Mouse (Mus musculus) liver, embryonic 15.5 days (tissue): ENCODE data around the gene Tex44. TPM values are rescaled to one million over a fixed set of nuclear protein-coding genes. Genes with fewer than 3 reads are reported as not detected.

Experiments used
- ATAC-seq: fragments of 200-750 bp; cut with Nextera tagmentation; 2 replicates; pipeline ENCODE4 v1.8.0; 2017; ENCODE audit warnings: moderate number of reproducible peaks, mild to moderate bottlenecking, moderate library complexity; ENCODE audit not compliant: insufficient read depth
- H3K27ac ChIP-seq: fragments of 300-500 bp; sonication (generic); replicated peaks from 2 replicates; pipeline ENCODE4 v1.5.1; 2015; ENCODE audit warnings: mild to moderate bottlenecking, inconsistent platforms
- H3K27me3 ChIP-seq: fragments of 300-500 bp; sonication (generic); 2 replicates; pipeline ENCODE4 v1.6.1; 2015; ENCODE audit warnings: mild to moderate bottlenecking, inconsistent platforms
- H3K36me3 ChIP-seq: fragments of 300-500 bp; sonication (generic); replicated peaks from 2 replicates; pipeline ENCODE4 v1.6.1; 2015; ENCODE audit warnings: moderate library complexity, mild to moderate bottlenecking, inconsistent platforms
- H3K4me1 ChIP-seq: fragments of 300-500 bp; sonication (generic); replicated peaks from 2 replicates; pipeline ENCODE4 v1.6.1; 2015; ENCODE audit warnings: inconsistent platforms
- H3K4me2 ChIP-seq: fragments of 300-500 bp; sonication (generic); 2 replicates; pipeline ENCODE4 v1.6.1; 2015; ENCODE audit warnings: moderate library complexity, mild to moderate bottlenecking, inconsistent platforms
- H3K4me3 ChIP-seq: fragments of 300-500 bp; sonication (generic); replicated peaks from 2 replicates; pipeline ENCODE4 v1.5.1; 2015; ENCODE audit warnings: mild to moderate bottlenecking, inconsistent platforms
- H3K9ac ChIP-seq: fragments of 300-500 bp; sonication (generic); 2 replicates; pipeline ENCODE4 v1.6.1; 2015; ENCODE audit warnings: moderate library complexity, mild to moderate bottlenecking, inconsistent platforms
- H3K9me3 ChIP-seq: fragments of 300-500 bp; sonication (generic); replicated peaks from 2 replicates; pipeline ENCODE4 v1.6.1; 2016; ENCODE audit warnings: inconsistent platforms
- WGBS: fragments of 180-500 bp; shearing (Covaris S2); methylation state at CpG from one replicate; pipeline ENCODE4 v1.1.7; 2015; ENCODE audit warnings: mixed read lengths; ENCODE audit not compliant: insufficient replicate concordance; 5-methylcytosine and 5-hydroxymethylcytosine counted together
- polyA plus RNA-seq: library from polyadenylated mRNA; unstranded; fragments of >200 nt; fragmentation: Nextera tagmentation; extraction: Ambion mirVana; gene quantifications from 2 replicates; pipeline ENCODE4 v1.2.1, GENCODE M21; 2015

Gene Tex44
- polyA plus RNA-seq, 1 experiment from 2014 or later, result not detected

DNA sequence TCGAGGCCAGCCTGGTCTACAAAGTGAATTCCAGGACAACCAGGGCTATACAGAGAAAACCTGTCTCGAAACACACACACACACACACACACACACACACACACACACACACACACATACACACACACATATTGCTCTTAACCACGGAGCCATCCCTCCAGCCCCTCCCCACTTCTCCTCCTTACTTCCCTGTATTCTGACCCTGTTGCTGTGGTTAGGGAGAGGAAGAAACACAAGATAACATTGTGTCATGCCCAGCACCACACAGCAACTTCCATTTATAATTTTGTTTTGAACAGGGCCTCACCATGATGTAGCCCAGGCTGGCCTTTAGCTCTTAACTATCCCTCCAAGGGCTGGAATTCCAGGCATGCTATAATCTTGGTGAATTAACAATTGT lies 26.8 kb upstream of the Tex44 start:
- Histone ChIP-seq H3K4me3 (no peak overlapping the region), H3K27ac (no peak overlapping the region), H3K4me1 (0 out of 2 replicates have a peak, but pooled peaks cover 5% of the 10 kb centered on the region), H3K27me3 (no peaks in the 10 kb centered on the region), H3K9me3 (no peaks in the 10 kb centered on the region), H3K4me2 (no peak overlapping the region), H3K9ac (no peak overlapping the region), H3K36me3 (no peaks in the 10 kb centered on the region)
- 43% methylated on average over 2 of the region's 3 CpGs for WGBS
- ATAC-seq, result peak; percentile 47; the same call in 1 of the 2 replicates

DNA sequence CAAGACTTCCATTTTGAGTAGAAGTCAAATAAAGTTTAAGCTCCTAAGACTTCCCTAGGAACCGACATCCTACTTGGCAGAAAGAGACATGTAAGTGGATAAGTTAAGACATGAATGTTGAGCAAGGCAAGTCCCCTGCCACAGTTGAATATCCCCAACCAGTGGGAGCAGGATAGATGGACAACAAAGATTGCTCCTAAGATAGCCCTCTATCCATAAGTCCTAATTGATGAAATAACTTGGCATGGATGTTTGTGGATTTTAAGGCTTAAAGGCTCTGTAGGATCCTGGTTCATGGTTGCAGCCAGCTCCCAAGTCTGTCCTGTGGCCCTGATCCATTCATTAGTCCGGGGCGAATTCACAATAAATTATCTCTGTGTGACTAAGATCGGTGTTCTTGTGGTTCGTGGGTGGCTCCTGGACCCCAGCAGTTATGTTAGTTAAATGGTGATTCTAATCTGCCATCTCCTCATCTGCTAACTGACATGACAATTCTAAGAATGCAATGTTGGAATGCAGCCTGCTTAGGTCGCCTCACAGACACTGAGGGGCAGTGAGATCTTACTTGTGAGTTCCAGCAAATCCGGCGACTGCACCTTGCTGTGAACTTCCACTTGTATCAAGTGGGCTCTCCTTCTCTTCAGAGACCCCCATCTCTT lies 25.9 kb upstream of the Tex44 start:
- Histone ChIP-seq H3K9me3 (no peaks in the 10 kb centered on the region), H3K27me3 (no peaks in the 10 kb centered on the region), H3K36me3 (no peaks in the 10 kb centered on the region), H3K4me3 (no peak overlapping the region), H3K9ac (no peak overlapping the region), H3K27ac (no peak overlapping the region), H3K4me1 (0 out of 2 replicates have a peak, but pooled peaks cover 5% of the 10 kb centered on the region), H3K4me2 (no peak overlapping the region)
- 29% methylated on average over 8 of the region's 8 CpGs for WGBS
- ATAC-seq, result no peak

DNA sequence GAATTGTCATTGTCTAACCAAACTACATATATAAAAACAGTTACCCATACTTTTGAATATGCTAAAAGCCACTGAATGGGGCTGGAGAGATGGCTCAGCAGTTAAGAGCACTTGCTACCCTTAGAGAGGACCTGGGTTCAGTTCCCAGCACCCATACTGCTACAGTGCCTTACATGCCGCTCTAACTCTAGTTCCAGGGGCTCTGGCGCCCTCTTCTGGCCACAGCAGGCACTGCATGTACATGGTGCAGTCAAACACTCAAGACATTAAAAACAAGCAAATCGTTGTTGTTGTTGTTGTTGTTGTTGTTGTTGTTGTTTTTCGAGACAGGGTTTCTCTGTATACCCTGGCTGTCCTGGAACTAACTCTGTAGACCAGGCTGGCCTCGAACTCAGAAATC lies 21.3 kb upstream of the Tex44 start:
- Histone ChIP-seq H3K27ac (no peak overlapping the region), H3K36me3 (no peaks in the 10 kb centered on the region), H3K9me3 (no peaks in the 10 kb centered on the region), H3K4me3 (no peak overlapping the region), H3K27me3 (no peaks in the 10 kb centered on the region), H3K4me1 (peaks cover 15% of the 10 kb centered on the region), H3K4me2 (no peak overlapping the region), H3K9ac (no peak overlapping the region)
- 46% methylated on average over 5 of the region's 5 CpGs for WGBS
- ATAC-seq, result no peak

DNA sequence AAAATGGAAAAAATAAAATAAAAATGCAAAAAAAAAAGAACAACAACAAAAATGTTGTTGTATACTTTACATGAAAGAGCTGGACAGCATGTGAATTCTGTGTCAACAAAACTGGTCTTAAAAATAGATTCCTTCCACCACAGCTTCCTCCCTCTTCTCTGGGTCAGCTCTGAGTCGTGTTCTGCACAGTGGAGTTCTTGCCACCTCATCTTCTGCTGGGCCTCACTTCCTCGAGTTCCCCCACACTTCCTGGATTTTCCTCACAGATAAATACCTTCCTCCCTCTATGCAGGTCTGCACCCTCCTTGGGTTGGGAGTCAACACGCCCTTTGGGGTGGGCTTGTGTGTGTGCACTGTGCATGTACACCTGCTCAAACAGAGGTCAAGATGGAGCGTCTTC lies 19.8 kb upstream of the Tex44 start:
- no peak overlapping the region for H3K4me2 ChIP-seq
- 37% methylated on average over 4 of the region's 4 CpGs for WGBS
- no peak; the same call in 1 of the 2 replicates for ATAC-seq

DNA sequence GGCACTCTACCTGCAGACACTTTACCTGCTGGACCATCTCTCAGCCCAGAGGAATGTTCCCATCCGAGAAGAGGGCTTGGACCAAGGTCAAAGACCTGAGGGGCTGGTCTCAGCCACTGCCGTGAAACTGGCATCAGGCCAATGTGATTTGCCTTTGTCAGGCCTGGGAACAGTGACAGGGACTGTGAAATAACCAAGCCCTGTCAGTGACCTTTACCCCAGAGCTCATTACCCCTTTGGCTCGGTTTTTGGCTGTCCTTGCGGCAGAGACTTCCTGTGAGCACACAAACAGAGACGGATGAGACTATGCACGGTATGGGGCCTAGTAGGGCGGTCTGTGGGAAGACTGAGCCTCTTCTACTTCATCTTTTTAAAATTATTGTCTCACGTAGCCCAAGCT lies 19.2 kb upstream of the Tex44 start:
- 36% methylated on average over 8 of the region's 8 CpGs for WGBS
- ATAC-seq, result peak; percentile 73

More for the DNA sequence above, 19.8 kb upstream of the Tex44 start:
- H3K9ac ChIP-seq, result no peak overlapping the region
- H3K4me3 ChIP-seq, result no peak overlapping the region
- H3K27ac ChIP-seq, result peak overlapping the region; percentile 56; the same call in 1 of the 2 replicates
- no peaks in the 10 kb centered on the region for H3K36me3 ChIP-seq
- no peaks in the 10 kb centered on the region for H3K27me3 ChIP-seq
- H3K9me3 ChIP-seq, result no peaks in the 10 kb centered on the region
- peaks cover 15% of the 10 kb centered on the region for H3K4me1 ChIP-seq

DNA sequence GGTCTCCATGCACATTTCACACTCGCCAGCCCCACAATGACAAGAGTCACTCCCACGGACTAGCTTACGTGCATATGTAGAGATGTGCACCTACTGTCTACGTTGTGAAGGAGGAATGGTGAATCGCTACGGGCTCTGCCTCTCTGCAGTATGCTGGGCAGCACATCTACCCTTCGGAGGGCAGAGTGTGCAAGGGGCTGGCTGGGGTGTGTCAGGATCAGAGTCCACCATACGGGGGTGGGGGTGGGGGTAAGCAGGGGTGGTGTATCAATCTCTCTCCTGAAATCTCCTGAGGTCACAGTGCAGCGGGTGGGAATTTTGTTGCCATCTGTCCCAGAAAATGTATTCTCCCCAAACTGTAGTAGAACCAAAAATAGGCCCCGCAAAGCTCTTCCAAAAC lies 17.6 kb upstream of the Tex44 start:
- Histone ChIP-seq H3K27ac (no peak overlapping the region), H3K4me2 (no peak overlapping the region), H3K4me1 (peaks cover 15% of the 10 kb centered on the region), H3K27me3 (no peaks in the 10 kb centered on the region), H3K9ac (no peak overlapping the region), H3K9me3 (no peaks in the 10 kb centered on the region), H3K4me3 (no peak overlapping the region), H3K36me3 (no peaks in the 10 kb centered on the region)
- ATAC-seq, result no peak
- 69% methylated on average over 10 of the region's 10 CpGs for WGBS

More for the DNA sequence above, 19.2 kb upstream of the Tex44 start:
- Histone ChIP-seq H3K4me1 (peaks cover 15% of the 10 kb centered on the region), H3K36me3 (no peaks in the 10 kb centered on the region), H3K27me3 (no peaks in the 10 kb centered on the region), H3K4me2 (no peak overlapping the region), H3K4me3 (no peak overlapping the region), H3K9me3 (no peaks in the 10 kb centered on the region), H3K27ac (peak overlapping the region; percentile 56), H3K9ac (no peak overlapping the region)

DNA sequence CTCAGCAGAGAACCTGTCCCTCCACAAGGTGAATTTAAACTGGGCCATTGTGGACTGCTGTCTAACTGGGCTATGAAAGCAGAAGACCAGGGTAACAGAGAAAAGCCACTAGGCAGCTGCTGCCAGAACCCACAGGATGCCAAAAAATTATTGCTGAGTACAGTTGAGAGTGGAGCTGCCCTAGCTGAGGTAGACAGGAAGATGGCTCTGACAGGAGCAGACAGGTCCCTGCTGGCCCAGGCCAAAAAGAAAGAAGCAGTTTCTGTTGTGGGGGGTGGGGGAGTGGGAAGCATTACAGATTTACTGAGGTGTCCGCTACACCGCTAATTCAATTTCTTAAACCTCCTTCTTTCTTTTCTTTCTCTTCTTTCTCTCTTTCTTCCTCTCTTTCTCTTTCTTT lies 16.7 kb upstream of the Tex44 start:
- no peaks in the 10 kb centered on the region for H3K36me3 ChIP-seq
- H3K27me3 ChIP-seq, result no peaks in the 10 kb centered on the region
- H3K9me3 ChIP-seq, result no peaks in the 10 kb centered on the region
- WGBS, result 95% methylated on average over 2 of the region's 2 CpGs
- no peak overlapping the region for H3K4me2 ChIP-seq
- H3K4me3 ChIP-seq, result no peak overlapping the region
- no peak for ATAC-seq
- H3K4me1 ChIP-seq, result peaks cover 15% of the 10 kb centered on the region
- no peak overlapping the region for H3K27ac ChIP-seq
- no peak overlapping the region for H3K9ac ChIP-seq

DNA sequence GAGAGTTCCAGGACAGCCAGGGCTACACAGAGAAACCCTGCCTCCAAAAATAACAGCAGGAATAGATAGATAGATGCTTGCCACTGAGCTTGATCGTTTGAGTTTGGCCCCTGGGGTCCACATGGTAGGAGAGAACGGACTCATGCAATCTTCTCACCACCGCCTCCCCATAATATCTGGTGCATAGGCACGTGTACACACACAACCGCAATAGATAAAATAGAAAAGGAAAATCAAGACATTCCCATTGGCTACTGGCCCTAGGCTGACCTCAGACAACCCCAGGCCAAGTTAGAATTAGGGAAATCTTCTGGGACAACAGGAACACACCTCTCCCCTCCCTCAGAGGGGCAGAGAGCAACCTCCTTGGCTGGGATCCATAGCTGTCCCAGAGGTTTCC lies 11.4 kb upstream of the Tex44 start:
- no peak for ATAC-seq
- Histone ChIP-seq H3K9me3 (no peaks in the 10 kb centered on the region), H3K4me1 (peaks cover 7% of the 10 kb centered on the region; the same call in 1 of the 2 replicates), H3K27me3 (no peaks in the 10 kb centered on the region), H3K4me2 (no peak overlapping the region), H3K9ac (no peak overlapping the region), H3K36me3 (no peaks in the 10 kb centered on the region), H3K4me3 (no peak overlapping the region), H3K27ac (no peak overlapping the region)
- WGBS, result 47% methylated on average over 5 of the region's 5 CpGs

DNA sequence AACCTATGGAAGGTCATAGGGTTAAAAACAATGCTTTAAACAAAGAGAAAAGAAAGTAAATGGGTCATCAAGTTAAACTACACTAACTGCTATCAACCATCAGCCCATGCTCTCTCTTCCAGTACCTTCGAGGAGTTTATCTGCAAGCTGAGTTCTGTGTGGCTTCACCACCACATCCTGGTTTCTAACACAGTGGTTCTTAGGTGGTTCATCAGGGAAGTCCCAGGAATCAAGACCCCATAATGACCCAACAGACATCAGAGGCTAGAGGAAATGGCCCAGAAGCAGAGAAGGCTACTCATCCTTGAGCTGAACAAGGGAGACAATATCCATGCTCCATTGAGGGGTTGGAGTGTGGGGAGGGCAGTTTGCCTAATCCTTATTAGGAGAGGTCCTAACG lies 11.0 kb upstream of the Tex44 start:
- H3K4me1 ChIP-seq, result peaks cover 7% of the 10 kb centered on the region; the same call in 1 of the 2 replicates
- H3K27me3 ChIP-seq, result no peaks in the 10 kb centered on the region
- WGBS, result 26% methylated on average over 2 of the region's 2 CpGs
- H3K9me3 ChIP-seq, result no peaks in the 10 kb centered on the region
- H3K4me3 ChIP-seq, result no peak overlapping the region
- ATAC-seq, result no peak
- no peak overlapping the region for H3K9ac ChIP-seq
- H3K36me3 ChIP-seq, result no peaks in the 10 kb centered on the region
- no peak overlapping the region for H3K27ac ChIP-seq
- no peak overlapping the region for H3K4me2 ChIP-seq

DNA sequence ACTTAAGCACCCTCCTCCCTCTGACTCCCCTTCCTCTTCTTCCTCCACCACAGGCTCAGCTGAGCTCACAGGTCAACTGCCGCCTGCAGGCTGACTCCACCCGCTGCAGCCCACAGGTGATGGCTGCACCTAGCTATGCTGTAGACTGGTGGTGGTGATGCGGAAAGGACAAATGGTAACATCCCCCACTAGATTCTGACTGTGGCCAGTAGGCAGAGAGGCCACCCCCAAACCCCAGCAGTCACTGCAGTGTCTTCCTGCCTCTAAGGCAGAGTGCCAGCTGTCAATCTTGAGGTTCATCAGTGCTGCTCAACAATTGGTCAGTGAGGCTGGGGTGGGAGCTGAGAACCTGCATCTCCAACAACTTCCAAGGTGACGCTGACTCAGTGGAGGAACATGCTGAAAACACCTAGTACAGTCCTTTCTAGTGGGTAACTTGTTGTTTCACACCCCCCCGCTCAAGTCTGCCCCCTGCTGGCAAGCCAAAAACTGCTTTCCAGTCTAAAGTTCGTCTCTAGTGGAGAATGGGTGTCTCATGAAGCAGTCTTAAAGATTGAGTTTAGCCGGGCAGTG lies 10.4 kb upstream of the Tex44 start:
- no peak for ATAC-seq
- no peaks in the 10 kb centered on the region for H3K36me3 ChIP-seq
- WGBS, result 43% methylated on average over 7 of the region's 7 CpGs

DNA sequence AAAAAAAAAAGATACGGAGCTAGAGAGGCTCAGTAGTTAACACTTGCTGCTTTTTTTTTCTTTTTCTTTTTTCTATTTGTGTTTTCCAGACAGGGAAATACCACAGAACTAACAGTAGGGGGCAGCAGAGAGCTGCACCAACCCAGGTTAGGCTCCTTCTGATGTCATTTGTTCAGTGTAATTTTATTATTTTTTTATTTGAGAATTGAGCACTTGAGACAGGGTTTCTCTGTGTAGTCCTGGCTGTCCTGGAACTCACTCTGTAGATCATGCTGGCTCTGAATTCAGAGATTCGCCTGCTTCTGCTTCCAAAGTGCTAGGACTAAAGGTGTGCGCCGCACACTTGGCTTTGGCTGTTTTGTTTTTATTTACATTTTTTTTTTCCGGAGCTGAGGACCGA lies 9.8 kb upstream of the Tex44 start:
- 50% methylated on average over 6 of the region's 6 CpGs for whole genome bisulfite sequencing
- no peak overlapping the region for H3K4me2 ChIP-seq
- no peak overlapping the region for H3K4me3 ChIP-seq
- H3K4me1 ChIP-seq, result peaks cover 7% of the 10 kb centered on the region; the same call in 1 of the 2 replicates
- no peak overlapping the region for H3K9ac ChIP-seq
- no peak overlapping the region for H3K27ac ChIP-seq
- no peak for ATAC-seq
- no peaks in the 10 kb centered on the region for H3K36me3 ChIP-seq
- no peaks in the 10 kb centered on the region for H3K27me3 ChIP-seq
- H3K9me3 ChIP-seq, result no peaks in the 10 kb centered on the region

More for the DNA sequence above, 10.4 kb upstream of the Tex44 start:
- Histone ChIP-seq H3K9ac (no peak overlapping the region), H3K9me3 (no peaks in the 10 kb centered on the region), H3K4me3 (no peak overlapping the region), H3K4me1 (peaks cover 7% of the 10 kb centered on the region; the same call in 1 of the 2 replicates), H3K4me2 (no peak overlapping the region), H3K27ac (no peak overlapping the region), H3K27me3 (no peaks in the 10 kb centered on the region)
